Mouse (Mus musculus) ES-E14 (cell line): ENCODE results near the gene Raf1. TPM values are rescaled to one million over a fixed set of nuclear protein-coding genes. Genes with fewer than 3 reads are reported as not detected.

Source experiments
- DNase-seq: peaks from one replicate; pipeline ENCODE4 v3.0.0-alpha.2; 2013; ENCODE audit warnings: low read depth, low spot score
- H3K27ac ChIP-seq: 2 replicates; pipeline ENCODE4 v1.5.1; 2012; ENCODE audit warnings: low read depth, mild to moderate bottlenecking, low read length, moderate library complexity, mixed read lengths; ENCODE audit not compliant: poor library complexity, insufficient read depth, severe bottlenecking
- H3K36me3 ChIP-seq: 2 replicates; pipeline ENCODE4 v1.6.1; 2012; ENCODE audit warnings: mild to moderate bottlenecking, low read length, moderate library complexity, mixed read lengths; ENCODE audit not compliant: control insufficient read depth, poor library complexity, insufficient read depth, severe bottlenecking
- H3K4me1 ChIP-seq, 2 experiments: fragments of 150-350 bp in 1 of 2; sonication (generic) in 1 of 2; 2 replicates each; pipeline ENCODE4 v1.6.1; 2012; ENCODE audit warnings: low read length in 2 of 2, mild to moderate bottlenecking in 1 of 2, mixed read lengths in 1 of 2; ENCODE audit not compliant: control insufficient read depth in 2 of 2, insufficient read depth in 2 of 2, poor library complexity in 1 of 2
- H3K4me3 ChIP-seq, 2 experiments: fragments of 150-350 bp in 1 of 2; sonication (generic) in 1 of 2; 2 replicates each; pipeline ENCODE4 v1.5.1; 2012; ENCODE audit warnings: low read length in 2 of 2, low read depth in 1 of 2, mild to moderate bottlenecking in 1 of 2, mixed read lengths in 1 of 2; ENCODE audit not compliant: insufficient read depth in 1 of 2, poor library complexity in 1 of 2, severe bottlenecking in 1 of 2
- H3K9ac ChIP-seq: 2 replicates; pipeline ENCODE4 v1.6.1; 2012; ENCODE audit warnings: low read depth, mild to moderate bottlenecking, low read length, mixed read lengths; ENCODE audit not compliant: poor library complexity, insufficient read depth, severe bottlenecking
- H3K9me3 ChIP-seq: fragments of 150-350 bp; sonication (generic); 2 replicates; pipeline ENCODE4 v1.6.1; 2012; ENCODE audit warnings: low read depth, mild to moderate bottlenecking, low read length; ENCODE audit not compliant: control insufficient read depth, insufficient read depth
- CHD2 ChIP-seq: IDR thresholded peaks from 2 replicates; pipeline ENCODE4 v1.6.1; 2014; ENCODE audit warnings: mild to moderate bottlenecking, low read depth, low read length, inconsistent platforms
- HCFC1 ChIP-seq: IDR thresholded peaks from 2 replicates; pipeline ENCODE4 v1.6.1; 2012; ENCODE audit warnings: low read length, inconsistent platforms, borderline replicate concordance; ENCODE audit not compliant: insufficient read depth
- MAFK ChIP-seq: IDR thresholded peaks from 2 replicates; pipeline ENCODE4 v1.6.1; 2014; ENCODE audit warnings: mild to moderate bottlenecking, low read depth, low read length, inconsistent platforms; ENCODE audit not compliant: insufficient read depth
- ZC3H11A ChIP-seq: IDR thresholded peaks from 2 replicates; pipeline ENCODE4 v1.6.1; 2012; ENCODE audit warnings: low read depth, mild to moderate bottlenecking, inconsistent platforms, low read length, borderline replicate concordance
- ZNF384 ChIP-seq: IDR thresholded peaks from 2 replicates; pipeline ENCODE4 v1.6.1; 2012; ENCODE audit warnings: low read depth, low read length, inconsistent platforms
- in situ Hi-C, 2 experiments: fragments of 600-800 bp; cut with MboI; formaldehyde crosslinking; loops; one replicate each; pipeline ENCODE4 v1.15.1; 2025; ENCODE audit warnings: low sequenced_read_pairs in 2 of 2, inconsistent platforms in 1 of 2; ENCODE audit not compliant: unreplicated experiment in 2 of 2
- total RNA-seq: library from RNA; depleted of rRNA; stranded (reverse); fragments of 300-350 nt; gene quantifications from 2 replicates; pipeline ENCODE4 v1.2.3, GENCODE M21; 2012

Gene Raf1
- total RNA-seq, 1 experiment = 128 TPM

GRCm38 (mm10) chr6:115593252-115593651, 83.2 kb downstream of the Raf1 start:
- H3K4me1 ChIP-seq = no peaks in the 10 kb centered on the region
- TF ChIP-seq CHD2 (no peak), ZC3H11A (no peak), HCFC1 (no peak), MAFK (no peak), ZNF384 (no peak)
- H3K27ac ChIP-seq = no peak overlapping the region
- no peaks in the 10 kb centered on the region for H3K36me3 ChIP-seq
- no peak overlapping the region for H3K4me3 ChIP-seq
- no peak for DNase-seq
- no peaks in the 10 kb centered on the region for H3K9me3 ChIP-seq
- no peak overlapping the region for H3K9ac ChIP-seq
- in situ Hi-C loops = no loop called here

DNA sequence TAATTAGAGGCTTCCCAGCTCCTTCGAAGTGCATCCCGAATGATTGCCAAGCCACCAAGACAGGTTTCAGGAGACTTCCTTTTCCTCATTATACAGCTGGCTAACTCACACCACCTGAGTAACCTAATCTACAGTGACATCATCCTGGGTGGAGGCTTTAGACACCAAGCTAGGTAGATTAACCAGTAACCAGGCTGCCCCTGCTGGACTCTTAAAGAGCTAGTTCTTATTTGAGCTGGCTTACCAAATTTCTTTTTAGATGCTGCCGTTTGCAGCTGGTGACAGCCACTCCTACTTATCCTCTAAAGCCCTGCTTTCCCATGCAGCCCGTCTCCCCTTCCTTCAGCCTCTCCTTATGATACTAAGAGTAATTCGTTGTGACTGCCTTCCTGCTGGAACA, 84.0 kb downstream of the Raf1 start, which contains the start of gene Mkrn2os:
TSS of gene Mkrn2os (minus strand) at position 119 of the 400 bp plus-strand sequence.
- no peak within 1 kb of the TSS for H3K27ac ChIP-seq
- in situ Hi-C loops = no loop called here
- no peak for DNase-seq
- H3K9me3 ChIP-seq = no peaks in the 10 kb centered on the region
- no peaks in the 10 kb centered on the region for H3K36me3 ChIP-seq
- no peaks in the 10 kb centered on the region for H3K4me1 ChIP-seq
- H3K9ac ChIP-seq = no peak within 1 kb of the TSS
- no peak within 1 kb of the TSS for H3K4me3 ChIP-seq
- no peak for TF ChIP-seq ZNF384

- no peaks in the 10 kb centered on the region for H3K4me1 ChIP-seq
Measured at GRCm38 (mm10) chr6:115591692-115592359, 84.6 kb downstream of the Raf1 start.

GRCm38 (mm10) chr6:115586321-115586720, 90.1 kb downstream of the Raf1 start:
- no peak for DNase-seq
- no peak for TF ChIP-seq ZNF384
- no peak for TF ChIP-seq HCFC1
- no peak for TF ChIP-seq MAFK
- no peak for TF ChIP-seq CHD2
- TF ChIP-seq ZC3H11A = no peak
- in situ Hi-C loops = no loop called here

More at GRCm38 (mm10) chr6:115591692-115592359, 84.6 kb downstream of the Raf1 start:
- TF ChIP-seq ZNF384 = no peak
- TF ChIP-seq ZC3H11A = no peak
- no peak for TF ChIP-seq CHD2
- TF ChIP-seq MAFK = no peak
- no peak for TF ChIP-seq HCFC1
- in situ Hi-C loops = no loop called here
- no peak overlapping the region for H3K27ac ChIP-seq
- H3K9me3 ChIP-seq = no peaks in the 10 kb centered on the region
- DNase-seq = no peak
- H3K9ac ChIP-seq = no peak overlapping the region
- H3K4me3 ChIP-seq = no peak overlapping the region
- no peaks in the 10 kb centered on the region for H3K36me3 ChIP-seq

DNA sequence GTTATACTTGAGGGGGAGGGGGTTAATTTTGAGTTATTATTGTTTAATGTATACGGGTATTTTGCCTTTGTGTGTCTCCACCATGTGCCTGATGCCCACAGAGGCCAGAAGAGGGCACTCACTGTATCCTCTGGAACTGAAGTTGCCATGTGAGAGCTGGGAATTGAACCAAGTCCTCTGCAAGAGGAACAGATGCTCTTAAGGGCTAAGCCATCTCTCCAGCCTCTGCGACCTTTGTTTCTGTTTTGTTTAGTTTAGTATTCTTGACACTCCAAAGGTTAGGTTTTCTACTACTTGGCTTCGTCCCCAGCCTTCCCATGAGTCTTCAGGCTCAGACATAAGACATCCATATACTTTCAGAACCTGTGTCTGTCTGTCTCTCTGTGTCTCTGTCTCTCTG, 92.3 kb downstream of the Raf1 start:
- Histone ChIP-seq H3K9ac (no peak overlapping the region), H3K4me1 (no peaks in the 10 kb centered on the region; a peak in 1 of 4 replicates), H3K27ac (no peak overlapping the region), H3K36me3 (peaks cover 4% of the 10 kb centered on the region; the same call in 1 of the 2 replicates), H3K4me3 (no peak overlapping the region), H3K9me3 (no peaks in the 10 kb centered on the region)
- TF ChIP-seq ZC3H11A = no peak
- TF ChIP-seq ZNF384 = no peak
- TF ChIP-seq HCFC1 = no peak
- TF ChIP-seq CHD2 = no peak
- no peak for TF ChIP-seq MAFK
- in situ Hi-C loops = no loop called here
- DNase-seq = no peak

More at GRCm38 (mm10) chr6:115586321-115586720, 90.1 kb downstream of the Raf1 start:
- Histone ChIP-seq H3K4me3 (no peak overlapping the region), H3K27ac (no peak overlapping the region), H3K4me1 (no peaks in the 10 kb centered on the region; a peak in 1 of 4 replicates), H3K36me3 (no peaks in the 10 kb centered on the region), H3K9me3 (no peaks in the 10 kb centered on the region), H3K9ac (no peak overlapping the region)
